Mouse (Mus musculus) CH12.LX (cell line): ENCODE data around the gene Snrpd2. TPM values are rescaled to one million over a fixed set of nuclear protein-coding genes. Genes with fewer than 3 reads are reported as not detected.

Experiments
- DNase-seq: peaks from one replicate; pipeline ENCODE4 v3.0.0-alpha.2; 2013; ENCODE audit errors: extremely low read depth
- H3K27ac ChIP-seq: 2 replicates; pipeline ENCODE4 v1.5.1; 2012; ENCODE audit warnings: low read depth, mild to moderate bottlenecking, control low read depth, moderate library complexity; ENCODE audit not compliant: insufficient read depth
- H3K27me3 ChIP-seq: replicated peaks from 2 replicates; pipeline ENCODE3; 2012; ENCODE audit warnings: inconsistent platforms
- H3K36me3 ChIP-seq, 2 experiments: replicated peaks in 1 of 2; 2 replicates each; pipeline versions ENCODE3 to v1.6.1; 2012; ENCODE audit warnings: inconsistent platforms in 1 of 2, low read length in 1 of 2, mild to moderate bottlenecking in 1 of 2, mixed read lengths in 1 of 2, moderate library complexity in 1 of 2; ENCODE audit not compliant: control insufficient read depth in 1 of 2, insufficient read depth in 1 of 2
- H3K4me1 ChIP-seq, 2 experiments: 2 replicates each; pipeline ENCODE4 v1.6.1; 2012; ENCODE audit warnings: inconsistent platforms in 1 of 2, moderate library complexity in 1 of 2; ENCODE audit not compliant: insufficient read depth in 2 of 2, control insufficient read depth in 1 of 2
- H3K4me2 ChIP-seq: 2 replicates; pipeline ENCODE4 v1.6.1; 2012; ENCODE audit warnings: low read depth, mild to moderate bottlenecking, control low read depth; ENCODE audit not compliant: poor library complexity, insufficient read depth, severe bottlenecking
- H3K4me3 ChIP-seq, 3 experiments: fragments of 150-350 bp in 1 of 3; sonication (generic) in 1 of 3; replicated peaks in 1 of 3; 2 replicates each; pipeline versions ENCODE3 to v1.5.1; 2011 to 2012; ENCODE audit warnings: low read depth in 2 of 3, low read length in 2 of 3, mild to moderate bottlenecking in 2 of 3, moderate library complexity in 2 of 3, control low read depth in 1 of 3, improper control_type of control experiment in 1 of 3, inconsistent platforms in 1 of 3, mixed read lengths in 1 of 3; ENCODE audit not compliant: poor library complexity in 1 of 3
- H3K79me2 ChIP-seq: replicated peaks from 2 replicates; pipeline ENCODE4 v1.6.1; 2012; ENCODE audit warnings: mild to moderate bottlenecking, moderate library complexity; ENCODE audit not compliant: control insufficient read depth, poor library complexity, insufficient read depth, severe bottlenecking; ENCODE audit errors: extremely low read depth
- H3K9ac ChIP-seq: 2 replicates; pipeline ENCODE4 v1.6.1; 2012; ENCODE audit warnings: low read depth, mild to moderate bottlenecking, control low read depth, moderate library complexity; ENCODE audit not compliant: insufficient read depth
- H3K9me3 ChIP-seq: replicated peaks from 2 replicates; pipeline ENCODE3; 2012; ENCODE audit warnings: low read length, inconsistent platforms, mixed read lengths
- BHLHE40 ChIP-seq: IDR thresholded peaks from 2 replicates; pipeline ENCODE4 v1.6.1; 2011; ENCODE audit warnings: mild to moderate bottlenecking, low read depth, low read length, improper control_type of control experiment
- CHD1 ChIP-seq: IDR thresholded peaks from 2 replicates; pipeline ENCODE4 v1.6.1; 2012; ENCODE audit warnings: low read depth, low read length, improper control_type of control experiment, inconsistent platforms
- CHD2 ChIP-seq: IDR thresholded peaks from 2 replicates; pipeline ENCODE4 v1.6.1; 2011; ENCODE audit warnings: low read length, improper control_type of control experiment
- CTCF ChIP-seq, 2 experiments: IDR thresholded peaks in 1 of 2; conservative IDR thresholded peaks in 1 of 2; 2 replicates each; pipeline ENCODE4 v1.5.1; 2011 to 2012; ENCODE audit warnings: low read depth in 2 of 2, low read length in 2 of 2, improper control_type of control experiment in 1 of 2, inconsistent platforms in 1 of 2, mild to moderate bottlenecking in 1 of 2, moderate library complexity in 1 of 2
- E2F4 ChIP-seq: IDR thresholded peaks from 2 replicates; pipeline ENCODE4 v1.6.1; 2011; ENCODE audit warnings: low read depth, low read length, improper control_type of control experiment; ENCODE audit not compliant: insufficient replicate concordance
- ELF1 ChIP-seq: IDR thresholded peaks from 2 replicates; pipeline ENCODE4 v1.6.1; 2014; ENCODE audit warnings: low read depth, mild to moderate bottlenecking, inconsistent platforms, low read length, improper control_type of control experiment
- EP300 ChIP-seq: IDR thresholded peaks from 2 replicates; pipeline ENCODE4 v1.6.1; 2011; ENCODE audit warnings: low read length, improper control_type of control experiment
- ETS1 ChIP-seq: conservative IDR thresholded peaks from 2 replicates; pipeline ENCODE4 v1.6.1; 2012; ENCODE audit warnings: low read depth, mild to moderate bottlenecking, inconsistent platforms, low read length, improper control_type of control experiment, moderate library complexity
- GABPA ChIP-seq: IDR thresholded peaks from 2 replicates; pipeline ENCODE4 v1.6.1; 2012; ENCODE audit warnings: low read depth, low read length, improper control_type of control experiment, inconsistent platforms; ENCODE audit not compliant: insufficient replicate concordance
- HCFC1 ChIP-seq: IDR thresholded peaks from 2 replicates; pipeline ENCODE4 v1.6.1; 2012; ENCODE audit warnings: low read depth, mild to moderate bottlenecking, inconsistent platforms, low read length, improper control_type of control experiment
- IRF4 ChIP-seq: IDR thresholded peaks from 2 replicates; pipeline ENCODE4 v1.6.1; 2014; ENCODE audit warnings: low read depth, mild to moderate bottlenecking, inconsistent platforms, low read length, improper control_type of control experiment
- JUN ChIP-seq: IDR thresholded peaks from 2 replicates; pipeline ENCODE4 v1.6.1; 2011; ENCODE audit warnings: low read depth, mild to moderate bottlenecking, low read length, improper control_type of control experiment, moderate library complexity; ENCODE audit not compliant: insufficient read depth
- JUND ChIP-seq: conservative IDR thresholded peaks from 2 replicates; pipeline ENCODE4 v1.6.1; 2011; ENCODE audit warnings: low read depth, low read length, improper control_type of control experiment
- KAT2A ChIP-seq: IDR thresholded peaks from 2 replicates; pipeline ENCODE4 v1.6.1; 2012; ENCODE audit warnings: low read length, improper control_type of control experiment, inconsistent platforms; ENCODE audit not compliant: insufficient replicate concordance
- MAFK ChIP-seq: IDR thresholded peaks from 2 replicates; pipeline ENCODE4 v1.6.1; 2011; ENCODE audit warnings: low read length, improper control_type of control experiment; ENCODE audit not compliant: insufficient replicate concordance
- MAX ChIP-seq: IDR thresholded peaks from 2 replicates; pipeline ENCODE4 v1.6.1; 2011; ENCODE audit warnings: low read length, improper control_type of control experiment
- MAZ ChIP-seq: IDR thresholded peaks from 2 replicates; pipeline ENCODE4 v1.6.1; 2012; ENCODE audit warnings: low read depth, mild to moderate bottlenecking, inconsistent platforms, low read length, improper control_type of control experiment, moderate library complexity
- MEF2A ChIP-seq: IDR thresholded peaks from 2 replicates; pipeline ENCODE4 v1.6.1; 2014; ENCODE audit warnings: low read depth, mild to moderate bottlenecking, inconsistent platforms, low read length, improper control_type of control experiment, borderline replicate concordance
- MXI1 ChIP-seq: IDR thresholded peaks from 2 replicates; pipeline ENCODE4 v1.6.1; 2011; ENCODE audit warnings: mild to moderate bottlenecking, low read depth, low read length, improper control_type of control experiment
- MYC ChIP-seq: IDR thresholded peaks from 2 replicates; pipeline ENCODE4 v1.6.1; 2011; ENCODE audit warnings: low read depth, mild to moderate bottlenecking, improper control_type of control experiment, low read length
- NELFE ChIP-seq: IDR thresholded peaks from 2 replicates; pipeline ENCODE4 v1.6.1; 2011; ENCODE audit warnings: low read depth, low read length, improper control_type of control experiment
- NRF1 ChIP-seq: IDR thresholded peaks from 2 replicates; pipeline ENCODE4 v1.6.1; 2014; ENCODE audit warnings: low read depth, mild to moderate bottlenecking, inconsistent platforms, low read length, improper control_type of control experiment, moderate library complexity
- PAX5 ChIP-seq: IDR thresholded peaks from 2 replicates; pipeline ENCODE4 v1.6.1; 2012; ENCODE audit warnings: low read length, inconsistent platforms, mixed read lengths
- POLR2A ChIP-seq: IDR thresholded peaks from 2 replicates; pipeline ENCODE4 v1.6.1; 2011; ENCODE audit warnings: low read depth, mild to moderate bottlenecking, improper control_type of control experiment, low read length
- POLR2AphosphoS2 ChIP-seq: IDR thresholded peaks from 2 replicates; pipeline ENCODE4 v1.6.1; 2011; ENCODE audit warnings: low read depth, low read length, improper control_type of control experiment
- RAD21 ChIP-seq: IDR thresholded peaks from 2 replicates; pipeline ENCODE4 v1.6.1; 2011; ENCODE audit warnings: low read depth, mild to moderate bottlenecking, low read length, improper control_type of control experiment, moderate library complexity
- RCOR1 ChIP-seq: conservative IDR thresholded peaks from 2 replicates; pipeline ENCODE4 v1.6.1; 2012; ENCODE audit warnings: low read depth, mild to moderate bottlenecking, inconsistent platforms, low read length, improper control_type of control experiment
- SIN3A ChIP-seq: IDR thresholded peaks from 2 replicates; pipeline ENCODE4 v1.6.1; 2012; ENCODE audit warnings: low read length, improper control_type of control experiment, inconsistent platforms
- SMC3 ChIP-seq: IDR thresholded peaks from 2 replicates; pipeline ENCODE4 v1.6.1; 2011; ENCODE audit warnings: low read depth, low read length, improper control_type of control experiment
- TBP ChIP-seq: conservative IDR thresholded peaks from 2 replicates; pipeline ENCODE4 v1.6.1; 2011; ENCODE audit warnings: low read depth, low read length, improper control_type of control experiment
- TCF12 ChIP-seq: IDR thresholded peaks from 2 replicates; pipeline ENCODE4 v1.6.1; 2014; ENCODE audit warnings: low read depth, mild to moderate bottlenecking, inconsistent platforms, low read length, improper control_type of control experiment
- UBTF ChIP-seq: IDR thresholded peaks from 2 replicates; pipeline ENCODE4 v1.6.1; 2012; ENCODE audit warnings: low read depth, mild to moderate bottlenecking, inconsistent platforms, low read length, improper control_type of control experiment, moderate library complexity
- USF1 ChIP-seq: IDR thresholded peaks from 2 replicates; pipeline ENCODE4 v1.6.1; 2014; ENCODE audit warnings: low read depth, mild to moderate bottlenecking, inconsistent platforms, low read length, improper control_type of control experiment
- USF2 ChIP-seq: conservative IDR thresholded peaks from 2 replicates; pipeline ENCODE4 v1.6.1; 2011; ENCODE audit warnings: low read depth, low read length, improper control_type of control experiment
- ZC3H11A ChIP-seq: IDR thresholded peaks from 2 replicates; pipeline ENCODE4 v1.6.1; 2012; ENCODE audit warnings: low read depth, mild to moderate bottlenecking, inconsistent platforms, low read length, improper control_type of control experiment
- ZKSCAN1 ChIP-seq: IDR thresholded peaks from 2 replicates; pipeline ENCODE4 v1.6.1; 2012; ENCODE audit warnings: low read depth, inconsistent platforms, low read length, improper control_type of control experiment, borderline replicate concordance
- ZMIZ1 ChIP-seq: IDR thresholded peaks from 2 replicates; pipeline ENCODE4 v1.6.1; 2012; ENCODE audit warnings: low read depth, mild to moderate bottlenecking, inconsistent platforms, low read length, improper control_type of control experiment
- ZNF384 ChIP-seq: IDR thresholded peaks from 2 replicates; pipeline ENCODE4 v1.6.1; 2012; ENCODE audit warnings: low read depth, low read length, improper control_type of control experiment, inconsistent platforms
- dilution Hi-C: fragments of 300-500 bp; cut with MboI; formaldehyde crosslinking; loops from 2 replicates; pipeline ENCODE4 v1.14.3; 2020; ENCODE audit warnings: low sequenced_read_pairs; ENCODE audit not compliant: extremely low pct_unique_long_range_greater_than_20kb, extremely low pct_ligation_motif_present
- in situ Hi-C: fragments of 300-500 bp; cut with MboI; formaldehyde crosslinking; loops from 3 replicates; pipeline ENCODE4 v1.14.3; 2019; ENCODE audit warnings: low sequenced_read_pairs, low pct_ligation_motif_present, low pct_unique_long_range_greater_than_20kb, mixed read lengths
- polyA plus RNA-seq: library from polyadenylated mRNA; unstranded; fragments of >175 nt; gene quantifications from 2 replicates; pipeline ENCODE4 v1.2.1, GENCODE M21; 2012; ENCODE audit warnings: low read depth; ENCODE audit not compliant: insufficient read length
- total RNA-seq, 2 experiments: library from RNA; depleted of rRNA; stranded (reverse); fragments of 300-350 nt in 1 of 2; fragments of >200 nt in 1 of 2; gene quantifications; 2 replicates each; pipeline ENCODE4 v1.2.3; 2012 to 2014

Snrpd2 gene
- total RNA-seq (2012; rRNA removed) (348 and 408 TPM in 2 replicates), total RNA-seq (2014; rRNA removed) (178 and 213 TPM in 2 replicates), polyA plus RNA-seq (177 and 193 TPM in 2 replicates)

DNA sequence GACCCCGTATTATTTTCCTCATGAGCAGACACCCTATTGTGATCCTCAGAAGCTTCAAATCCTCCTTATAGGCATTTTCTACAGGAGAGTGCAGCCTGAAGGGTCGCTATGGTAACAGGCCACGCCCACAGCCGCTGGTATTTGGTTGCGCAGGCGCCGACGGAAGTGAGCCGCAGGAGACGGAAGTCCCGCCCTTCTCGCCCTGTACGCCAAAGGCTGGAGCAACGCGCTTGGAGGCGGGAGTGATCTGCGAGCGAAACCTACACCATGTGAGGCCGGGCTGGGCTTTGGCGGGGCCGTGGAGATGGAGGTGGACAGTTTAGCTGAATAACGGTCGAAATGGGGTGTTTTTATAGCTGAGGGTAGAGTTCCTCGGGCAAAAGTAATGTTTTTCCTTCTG, at the start of gene Snrpd2:
Snrpd2 (plus strand) TSS at position 97 of the 400 bp plus-strand sequence.
- TF ChIP-seq ZC3H11A (no peak), IRF4 (peak; percentile 58; the same call in 1 of the 2 replicates), ETS1 (no peak), MYC (peak; percentile 78; the same call in 1 of the 2 replicates), TBP (0 out of 2 replicates have a peak, but pooled peaks have one; percentile 83), ZNF384 (no peak), POLR2A (peak; percentile 95), HCFC1 (peak; percentile 86), MAFK (no peak), GABPA (no peak), ZMIZ1 (no peak), POLR2AphosphoS2 (no peak; the same call in 1 of the 2 replicates), PAX5 (no peak), TCF12 (no peak; the same call in 1 of the 2 replicates), USF2 (no peak), ZKSCAN1 (no peak), CHD1 (no peak), JUND (no peak), JUN (no peak), SIN3A (peak; percentile 90), MXI1 (peak; percentile 97), EP300 (no peak), CHD2 (no peak), E2F4 (no peak), ELF1 (no peak; the same call in 1 of the 2 replicates), SMC3 (no peak), MAZ (no peak), MEF2A (0 out of 2 replicates have a peak, but pooled peaks have one; percentile 13), BHLHE40 (no peak), KAT2A (peak; percentile 56; the same call in 1 of the 2 replicates), NELFE (peak; percentile 85), USF1 (no peak), RCOR1 (no peak), NRF1 (peak; percentile 91), CTCF (conservative IDR thresholded peaks at IDR 0.05 in 1 of 2, IDR thresholded peaks at IDR 0.05 in 1 of 2; ENCODE audit: low read depth in 2 of 2, low read length in 2 of 2) (no peak), UBTF (no peak), RAD21 (no peak), MAX (peak; percentile 91)
- in situ Hi-C loops (no loop called here), dilution Hi-C loops (no loop called here)
- Histone ChIP-seq H3K27ac (peak within 1 kb of the TSS; percentile 25), H3K4me2 (peak within 1 kb of the TSS; percentile 92), H3K9ac (peak within 1 kb of the TSS; percentile 97), H3K79me2 (peaks cover 15% of the 10 kb centered on the region), H3K4me3 (peak within 1 kb of the TSS; percentile 62 to 97 (median 85)), H3K4me1 (peaks cover 6 to 39% of the 10 kb centered on the region in 2 experiments), H3K9me3 (no peaks in the 10 kb centered on the region), H3K36me3 (peaks cover 46 to 63% of the 10 kb centered on the region in 2 experiments), H3K27me3 (no peaks in the 10 kb centered on the region)
- DNase-seq, result peak; percentile 97
